Mouse (Mus musculus): ENCODE measurements around the gene Sit1.

The Sit1 gene

GRCm38 (mm10) chr4:43483535-43484091 is at the start of gene Sit1:
TSS of gene Sit1 (minus strand) at chr4:43483734.
- no peak for DNase-seq

GRCm38 (mm10) chr4:43533270-43533669 is 49.7 kb upstream of the Sit1 start:
- DNase-seq: no peak

GRCm38 (mm10) chr4:43530581-43530980 is 47.0 kb upstream of the Sit1 start:
- peak; percentile 85 for DNase-seq

GRCm38 (mm10) chr4:43530081-43530501 is 46.6 kb upstream of the Sit1 start:
- no peak for DNase-seq

GRCm38 (mm10) chr4:43528487-43528886 is 45.0 kb upstream of the Sit1 start:
- DNase-seq: no peak

- DNase-seq: no peak
These were observed 44.3 kb upstream of the Sit1 start for GRCm38 (mm10) chr4:43527880-43528279.

GRCm38 (mm10) chr4:43519956-43520355 is 36.4 kb upstream of the Sit1 start:
- peak; percentile 81 for DNase-seq

- DNase-seq: no peak
These were observed 36.0 kb upstream of the Sit1 start for GRCm38 (mm10) chr4:43519551-43519950.

GRCm38 (mm10) chr4:43515764-43516708 is 32.5 kb upstream of the Sit1 start:
- no peak for DNase-seq

GRCm38 (mm10) chr4:43513791-43514190 is 30.3 kb upstream of the Sit1 start:
- DNase-seq: no peak

- DNase-seq: no peak
These were observed 29.8 kb upstream of the Sit1 start for GRCm38 (mm10) chr4:43513300-43513699.

GRCm38 (mm10) chr4:43512653-43513052 is 29.1 kb upstream of the Sit1 start:
- DNase-seq: no peak

GRCm38 (mm10) chr4:43511675-43512454 is 28.3 kb upstream of the Sit1 start:
- no peak for DNase-seq

GRCm38 (mm10) chr4:43509109-43509508 is 25.6 kb upstream of the Sit1 start:
- no peak for DNase-seq

- DNase-seq: no peak
These were observed 25.1 kb upstream of the Sit1 start for GRCm38 (mm10) chr4:43508666-43508997.

- DNase-seq: no peak
These were observed 24.6 kb upstream of the Sit1 start for GRCm38 (mm10) chr4:43507938-43508665.

- no peak for DNase-seq
These were observed 23.1 kb upstream of the Sit1 start, which contains the start of gene Car9 for GRCm38 (mm10) chr4:43506536-43507185. TSS of gene Car9 (plus strand) at chr4:43506966.

GRCm38 (mm10) chr4:43506074-43506473 is 22.5 kb upstream of the Sit1 start:
- no peak for DNase-seq

- no peak for DNase-seq
These were observed 20.7 kb upstream of the Sit1 start for GRCm38 (mm10) chr4:43504269-43504668.

GRCm38 (mm10) chr4:43503506-43503905 is 20.0 kb upstream of the Sit1 start:
- DNase-seq: no peak

GRCm38 (mm10) chr4:43503041-43503440 is 19.5 kb upstream of the Sit1 start:
- DNase-seq: no peak
